Comparison of ENCODE assay signal across 10 mouse cellular contexts in the genomic region with DNA sequence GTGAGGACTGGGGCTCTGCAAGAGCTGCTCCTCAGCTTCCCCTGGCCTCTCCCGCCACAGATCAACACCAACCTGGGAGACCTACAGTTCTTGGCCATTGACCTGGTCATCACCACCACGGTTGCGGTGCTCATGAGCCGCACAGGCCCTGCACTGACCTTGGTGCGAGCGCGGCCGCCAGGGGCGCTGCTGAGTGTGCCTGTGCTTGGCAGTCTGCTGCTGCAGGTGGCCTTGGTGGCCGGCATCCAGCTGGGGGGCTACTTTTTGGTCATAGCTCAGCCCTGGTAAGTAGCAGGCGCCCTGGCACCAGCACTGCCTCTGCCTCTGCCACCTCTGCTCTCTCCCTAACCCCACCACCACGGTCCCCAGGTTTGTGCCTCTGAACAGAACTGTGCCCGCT. TPM values are rescaled to one million over a fixed set of nuclear protein-coding genes. Genes with fewer than 3 reads are reported as not detected.
DNase-seq lines count a peak whose midpoint lies in the region; ATAC-seq and TF ChIP-seq lines count a peak whose summit lies in the region.
"Had no signal": no experiment of that assay in that cellular context is flagged by ENCODE, and none has a peak within 500 bp of the region (broad histone marks: within the 10 kb centered on the region; RNA-seq: fewer than 3 reads in every experiment).

No protein-coding gene starts in this region.

- H3K4me1 ChIP-seq in G1E (ENCODE audit: insufficient read depth, low read depth, low read length): 0 out of 2 replicates have a peak, but pooled peaks cover 3% of the 10 kb centered on the region
- H3K4me1 ChIP-seq in thymus, adult 2 months (replicated peaks; ENCODE audit: control insufficient read depth, insufficient read depth, low read length): peaks cover 8% of the 10 kb centered on the region; the same call in 1 of the 2 replicates

- peaks cover 7% of the 10 kb centered on the region; the same call in 1 of the 2 replicates for H3K27me3 ChIP-seq in G1E (ENCODE audit: insufficient read depth, low read length)
- H3K27me3 ChIP-seq in thymus, adult 2 months (ENCODE audit: control insufficient read depth, insufficient read depth, low read length): peaks cover 3% of the 10 kb centered on the region; the same call in 1 of the 2 replicates
- H3K27me3 ChIP-seq: forebrain, embryonic 15.5 days; hindbrain, embryonic 15.5 days had no signal

- WGBS in thymus, adult 2 months: 97% methylated on average over 13 of the region's 13 CpGs

- peak; percentile 66 for TF ChIP-seq CTCF in left cerebral cortex, adult 2 months (IDR thresholded peaks at IDR 0.05)
- TF ChIP-seq CTCF in G1E (IDR thresholded peaks at IDR 0.05; ENCODE audit: low read depth, low read length): peak; percentile 16; the same call in 1 of the 2 replicates
- no peak for TF ChIP-seq CTCF in thymus, adult 2 months (IDR thresholded peaks at IDR 0.05; ENCODE audit: borderline replicate concordance, control insufficient read depth, extremely low read depth, insufficient read depth, low read length, poor library complexity)

- peaks cover 72% of the 10 kb centered on the region for H3K36me3 ChIP-seq in G1E (replicated peaks)
- H3K36me3 ChIP-seq in thymus, adult 2 months (ENCODE audit: control insufficient read depth, insufficient read depth, low read length): peaks cover 5% of the 10 kb centered on the region; the same call in 1 of the 2 replicates

- H3K9me3 ChIP-seq in G1E (replicated peaks): no peaks in the 10 kb centered on the region
- H3K9me3 ChIP-seq: forebrain, embryonic 15.5 days; hindbrain, embryonic 15.5 days had no signal

- peak; percentile 65 for DNase-seq in gastrocnemius, postnatal 10 days
- no peak for DNase-seq in gastrocnemius, postnatal 14 days
- no peak for DNase-seq in left cerebral cortex, adult 2 months (ENCODE audit: extremely low spot score in 1 of 2, low spot score in 2 of 2)
- no peak for DNase-seq in left cerebral cortex, postnatal 25 days (ENCODE audit: low spot score in 2 of 2)
- no peak for DNase-seq in G1E (ENCODE audit: low spot score)
- peak; percentile 82 to 91 for DNase-seq in cerebellum, postnatal 14 days
- no peak for DNase-seq in thymus, adult 2 months
- DNase-seq in thymus, postnatal 10 days (ENCODE audit: low spot score in 2 of 2): no peak

- no peak overlapping the region for H3K4me3 ChIP-seq in left cerebral cortex, adult 2 months
- H3K4me3 ChIP-seq in G1E (ENCODE audit: low read depth, low read length): no peak overlapping the region
- H3K4me3 ChIP-seq in thymus, adult 2 months (ENCODE audit: control insufficient read depth, insufficient read depth, low read length): no peak overlapping the region
- H3K4me3 ChIP-seq: forebrain, embryonic 15.5 days; hindbrain, embryonic 15.5 days had no signal

- intact Hi-C loops in gastrocnemius, postnatal 14 days (cut with DNase I; ENCODE audit: low total_unique reads): no loop called here
- intact Hi-C loops in left cerebral cortex, adult 2 months (cut with DNase I): no loop called here
- intact Hi-C loops in left cerebral cortex, postnatal 25 days (cut with DNase I): no loop called here

- H3K27ac ChIP-seq in left cerebral cortex, adult 2 months: no peak overlapping the region
- no peak overlapping the region for H3K27ac ChIP-seq in thymus, adult 2 months (ENCODE audit: control insufficient read depth, insufficient read depth, low read length)
- H3K27ac ChIP-seq: forebrain, embryonic 15.5 days; hindbrain, embryonic 15.5 days had no signal

- no peak for TF ChIP-seq POLR2A in thymus, adult 2 months (IDR thresholded peaks at IDR 0.05; ENCODE audit: control insufficient read depth, extremely low read depth, insufficient read depth, low read length, poor library complexity)

- no peak for ATAC-seq in G1E (ENCODE audit: extremely low read depth, insufficient number of reproducible peaks, low FRiP score, poor library complexity, severe bottlenecking)
- ATAC-seq: forebrain, embryonic 15.5 days had no signal

RNA-seq across cellular contexts. Expression of a gene that starts 4.2 kb away (rescaled TPM):
- total RNA-seq in gastrocnemius, postnatal 10 days (2021): 10 to 100 TPM; 79.1 to 88.6 TPM
- 10 to 100 TPM; 33.9 to 47.3 TPM for total RNA-seq in gastrocnemius, postnatal 14 days (2021)
- total RNA-seq in left cerebral cortex, adult 2 months (2021): 1 to 10 TPM; 4.8 to 4.9 TPM
- 1 to 10 TPM; 4.4 to 4.5 TPM for total RNA-seq in left cerebral cortex, postnatal 25 days (2021)
- total RNA-seq in G1E (2014; fragmentation: Nextera tagmentation) (not detected in 2 replicates), G1E (2017) (not detected in 2 replicates)
- not detected in 2 replicates for polyA plus RNA-seq in G1E (2012)
- polyA plus RNA-seq in thymus, adult 2 months (2012; rRNA removed): 6.1 and 7.0 TPM in 2 replicates

RNA-seq across cellular contexts. Expression of a gene that starts 19.3 kb away (rescaled TPM):
- total RNA-seq in gastrocnemius, postnatal 10 days (2021): 10 to 100 TPM; 19.1 to 25.9 TPM
- total RNA-seq in gastrocnemius, postnatal 14 days (2021): 10 to 100 TPM; 16.1 to 17.0 TPM
- 100 to 1,000 TPM; 150 to 155 TPM for total RNA-seq in left cerebral cortex, adult 2 months (2021)
- total RNA-seq in left cerebral cortex, postnatal 25 days (2021): 100 to 1,000 TPM; 162 to 171 TPM
- total RNA-seq in G1E (2014; fragmentation: Nextera tagmentation) (22.3 and 34.0 TPM in 2 replicates), G1E (2017) (21.4 and 26.6 TPM in 2 replicates)
- 67.7 and 124 TPM in 2 replicates for polyA plus RNA-seq in G1E (2012)
- polyA plus RNA-seq in thymus, adult 2 months (2012; rRNA removed): 300 and 301 TPM in 2 replicates

RNA-seq across cellular contexts. Expression of a gene that starts 45.0 kb away (rescaled TPM):
- 100 to 1,000 TPM; 406 to 464 TPM for total RNA-seq in gastrocnemius, postnatal 10 days (2021)
- 100 to 1,000 TPM; 480 to 609 TPM for total RNA-seq in gastrocnemius, postnatal 14 days (2021)
- 100 to 1,000 TPM; 170 to 178 TPM for total RNA-seq in left cerebral cortex, adult 2 months (2021)
- 100 to 1,000 TPM; 187 to 191 TPM for total RNA-seq in left cerebral cortex, postnatal 25 days (2021)
- total RNA-seq in G1E (2014; fragmentation: Nextera tagmentation): 51.2 and 51.7 TPM in 2 replicates
- total RNA-seq in G1E (2017): 100 and 103 TPM in 2 replicates
- 105 and 142 TPM in 2 replicates for polyA plus RNA-seq in G1E (2012)
- polyA plus RNA-seq in thymus, adult 2 months (2012; rRNA removed): 194 and 239 TPM in 2 replicates

RNA-seq across cellular contexts. Expression of a gene that starts 54.4 kb away (rescaled TPM):
- total RNA-seq in gastrocnemius, postnatal 10 days (2021): 1 to 10 TPM; 3.8 to 9.3 TPM
- total RNA-seq in gastrocnemius, postnatal 14 days (2021): 1 to 10 TPM; 2.6 to 4.0 TPM
- 10 to 100 TPM; 68.1 to 71.3 TPM for total RNA-seq in left cerebral cortex, adult 2 months (2021)
- 10 to 100 TPM; 51.4 to 62.7 TPM for total RNA-seq in left cerebral cortex, postnatal 25 days (2021)
- total RNA-seq in G1E (2014; fragmentation: Nextera tagmentation) (1.7 and 3.4 TPM in 2 replicates), G1E (2017) (3.0 and 3.4 TPM in 2 replicates)
- 5.3 and 7.1 TPM in 2 replicates for polyA plus RNA-seq in G1E (2012)
- 12.9 and 17.6 TPM in 2 replicates for polyA plus RNA-seq in thymus, adult 2 months (2012; rRNA removed)

Comparison
In these comparisons a context has a peak if more than half of its experiments do, and no peak if none do; other contexts are left out.
1. DNase-seq: peak in gastrocnemius, postnatal 10 days (single experiment) and cerebellum, postnatal 14 days (2 of 2); none in gastrocnemius, postnatal 14 days (single experiment), left cerebral cortex, adult 2 months (0 of 2), left cerebral cortex, postnatal 25 days (0 of 2), G1E (single experiment), thymus, adult 2 months (single experiment) and thymus, postnatal 10 days (0 of 2).
2. RNA of a gene that starts 4.2 kb away (total RNA-seq): 79.1 to 88.6 TPM in gastrocnemius, postnatal 10 days and 33.9 to 47.3 TPM in gastrocnemius, postnatal 14 days; 4.8 to 4.9 TPM in left cerebral cortex, adult 2 months, 4.4 to 4.5 TPM in left cerebral cortex, postnatal 25 days and not detected in G1E; every median in the first group is over 4 times any median in the second.
3. RNA of a gene that starts 19.3 kb away (total RNA-seq): 162 to 171 TPM in left cerebral cortex, postnatal 25 days and 150 to 155 TPM in left cerebral cortex, adult 2 months; 19.1 to 25.9 TPM in gastrocnemius, postnatal 10 days, 21.4 to 34.0 TPM in G1E and 16.1 to 17.0 TPM in gastrocnemius, postnatal 14 days; every median in the first group is over 4 times any median in the second.